Mouse (Mus musculus) CD4-positive, CD25-positive, alpha-beta regulatory T cell, adult 4 months (primary cell): ENCODE measurements around the gene St6galnac5. TPM values are rescaled to one million over a fixed set of nuclear protein-coding genes. Genes with fewer than 3 reads are reported as not detected.

Source experiments
- ATAC-seq: one replicate; pipeline ENCODE4 v1.8.0; 2017
- polyA plus RNA-seq, 2 experiments: library from polyadenylated mRNA; unstranded; fragments of 100-300 nt; shearing (Covaris generic); gene quantifications; one replicate each; pipeline ENCODE4 v1.2.1; 2017

St6galnac5 gene
- not detected for polyA plus RNA-seq

DNA sequence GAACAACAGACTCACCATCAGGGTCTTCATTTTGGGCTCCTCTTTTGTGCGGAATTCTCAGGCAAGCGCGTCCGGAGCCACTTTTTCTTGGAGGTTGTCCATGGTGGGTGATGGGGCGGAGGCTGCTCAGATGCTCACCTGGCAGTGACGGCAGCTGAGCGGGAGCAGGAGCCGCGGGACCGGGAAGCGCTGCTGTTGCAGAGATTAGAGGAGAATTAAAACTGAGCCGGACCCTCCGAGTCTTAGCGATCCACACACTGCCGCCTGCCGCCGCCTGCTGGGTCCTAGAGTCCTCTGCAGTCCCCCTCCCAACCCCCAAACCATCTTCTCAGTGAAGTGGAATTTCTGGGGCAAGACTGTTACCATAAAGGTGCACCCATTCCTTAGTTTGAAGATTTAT lies at the start of gene St6galnac5:
Gene St6galnac5, minus strand, starts transcription at position 259 of the 400 bp plus-strand sequence.
- peak; percentile 34 for ATAC-seq

DNA sequence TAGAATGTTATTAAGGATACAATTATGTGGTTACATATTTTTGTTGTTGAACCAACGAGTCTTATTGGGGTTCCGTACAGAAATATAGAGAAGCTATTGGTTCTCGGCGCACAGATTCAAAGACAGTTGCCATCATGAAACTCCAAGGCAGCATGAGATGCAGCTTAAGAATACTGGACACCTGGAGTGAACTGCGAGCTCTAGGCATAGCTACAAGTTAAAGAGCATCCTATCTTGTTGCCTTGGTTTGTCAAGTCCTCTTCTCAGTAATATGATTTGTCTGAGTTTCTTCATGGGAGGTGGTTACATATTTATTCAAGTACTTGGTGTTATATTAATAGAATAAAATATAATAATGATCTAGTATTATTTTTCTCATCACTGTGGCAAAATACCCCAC lies 48.7 kb upstream of the St6galnac5 start:
- no peak for ATAC-seq

DNA sequence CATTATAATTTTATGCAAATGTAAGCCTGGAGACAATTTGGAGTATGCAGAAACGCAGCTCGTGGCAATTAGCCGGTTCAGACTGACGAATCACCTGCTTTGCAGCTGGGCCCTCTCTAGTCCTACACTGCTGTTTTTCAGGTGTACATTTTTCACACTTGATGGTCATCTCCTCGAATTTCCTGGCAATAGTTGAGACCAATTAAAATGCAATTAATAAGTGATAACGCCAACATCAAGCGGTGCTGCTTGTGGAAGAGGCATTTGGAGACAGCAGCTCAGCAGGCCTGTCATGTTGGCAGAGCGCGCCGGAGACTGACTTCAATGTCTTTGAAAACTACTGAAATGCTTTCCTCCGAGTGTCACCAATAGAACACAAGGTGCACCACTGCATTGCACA lies 42.0 kb upstream of the St6galnac5 start:
- no peak for ATAC-seq

DNA sequence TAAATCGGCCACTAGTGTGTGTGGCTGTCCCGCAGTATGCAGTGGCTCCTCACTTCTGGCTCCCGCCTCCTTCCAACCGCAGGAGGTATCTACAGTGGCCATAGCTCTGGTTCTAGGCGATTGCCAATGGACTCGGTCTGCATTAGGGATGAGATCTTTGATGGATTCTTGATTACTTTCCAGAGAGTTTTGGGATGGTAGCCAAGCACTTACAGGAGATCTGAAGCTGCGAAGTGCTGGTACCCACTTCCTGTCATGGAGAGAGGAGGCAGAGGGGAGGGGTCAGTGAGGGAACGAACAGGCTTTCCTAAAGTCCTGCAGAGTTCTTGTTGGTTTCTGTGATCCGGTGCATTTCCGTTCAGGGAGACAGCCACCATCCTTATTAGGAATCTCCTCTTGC lies 36.0 kb upstream of the St6galnac5 start:
- ATAC-seq = no peak

DNA sequence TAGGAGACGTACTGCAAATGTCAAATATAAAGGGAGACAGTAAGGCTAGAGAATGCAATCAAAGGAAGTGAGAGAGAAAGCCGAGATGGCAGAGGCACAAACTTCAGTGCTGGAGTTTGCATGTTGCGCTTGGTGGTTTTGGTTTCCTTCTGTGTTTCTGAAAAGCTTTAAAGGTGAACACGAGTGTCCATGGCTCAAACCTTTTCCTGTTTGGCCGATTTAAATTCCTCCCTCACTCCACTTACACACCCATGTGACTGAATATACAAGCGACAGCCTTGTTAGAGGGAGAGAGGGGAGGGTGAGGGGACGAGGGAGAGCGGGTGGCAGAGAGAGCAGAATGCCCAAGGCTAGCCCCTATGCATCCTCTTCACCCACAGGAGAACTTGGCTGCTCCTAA lies 34.3 kb upstream of the St6galnac5 start:
- no peak for ATAC-seq

DNA sequence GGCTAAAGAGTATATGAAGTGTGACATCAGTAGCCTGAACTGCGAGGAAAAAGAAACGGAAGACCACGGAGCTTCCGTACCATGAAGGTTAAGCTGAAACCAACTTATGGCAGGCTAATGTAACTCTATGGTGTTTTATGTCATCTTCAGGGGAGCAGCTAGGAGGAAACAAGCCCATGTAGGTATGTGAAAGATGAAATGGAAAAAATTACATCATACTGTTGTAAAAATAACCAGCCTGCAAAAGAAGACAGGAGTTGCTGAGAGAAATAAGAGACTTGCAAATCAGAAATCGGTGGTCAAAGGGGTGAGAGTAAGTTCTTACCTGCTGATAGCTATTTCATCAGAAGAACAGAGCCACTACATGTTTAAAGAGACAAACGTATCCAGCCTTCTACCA lies 24.8 kb upstream of the St6galnac5 start:
- ATAC-seq = no peak

DNA sequence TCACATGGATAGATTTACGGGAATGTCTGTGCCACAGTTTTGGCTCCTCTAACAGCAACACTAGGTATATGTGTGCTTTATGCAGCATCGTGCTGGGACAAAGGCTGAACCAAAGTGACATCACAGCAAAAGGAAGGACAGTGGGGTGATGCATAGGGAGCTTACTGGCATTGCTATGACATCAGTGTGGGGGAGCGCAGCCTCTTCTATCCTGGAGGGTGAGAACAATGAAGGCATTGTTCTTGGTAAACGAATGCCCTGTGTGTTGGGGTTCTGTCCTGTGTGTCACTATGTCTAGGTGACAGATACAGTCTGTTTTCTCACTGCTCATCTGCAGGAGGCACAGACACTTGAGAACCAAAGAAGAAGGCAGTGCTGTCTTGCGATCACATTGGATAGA lies 16.9 kb upstream of the St6galnac5 start:
- ATAC-seq = no peak

DNA sequence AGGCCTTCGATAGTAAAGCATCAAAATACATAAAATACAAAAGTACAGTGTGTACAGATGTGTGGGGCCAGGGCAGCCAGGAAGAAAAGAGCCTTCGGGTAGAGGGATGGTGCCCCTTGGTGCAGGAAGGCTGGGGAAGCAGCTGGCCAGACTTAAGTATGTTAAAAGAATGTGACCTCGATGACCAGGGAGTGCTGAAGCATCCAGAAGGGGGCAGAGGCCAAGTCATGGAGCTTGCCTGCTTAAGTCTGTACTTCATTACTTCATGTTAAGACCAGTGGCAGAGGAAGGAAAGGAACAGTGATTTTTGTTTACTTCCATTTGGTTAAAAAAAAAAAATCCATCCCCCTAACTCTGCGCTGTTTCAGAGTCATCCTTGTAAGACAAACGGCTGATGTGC lies 16.1 kb upstream of the St6galnac5 start:
- no peak for ATAC-seq

DNA sequence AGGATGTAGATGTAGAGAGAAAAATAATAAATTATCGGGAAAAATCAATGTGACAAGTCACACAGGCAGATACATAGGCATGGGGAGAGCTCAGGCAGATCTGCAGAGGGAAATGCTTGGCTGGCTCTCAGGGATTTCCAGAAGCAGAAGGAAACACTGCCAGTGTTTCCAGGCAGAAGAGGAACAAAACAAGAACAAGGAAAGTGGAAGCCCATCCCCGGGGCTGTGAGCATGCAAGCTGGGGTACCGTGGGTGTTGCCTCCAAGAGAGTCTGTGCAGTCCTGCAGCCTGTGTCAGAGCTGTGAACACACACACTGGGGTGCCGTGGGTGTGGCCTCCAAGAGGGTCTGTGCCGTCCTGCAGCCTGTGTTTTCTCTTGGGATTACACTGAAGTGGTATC lies 11.6 kb upstream of the St6galnac5 start:
- ATAC-seq = no peak

DNA sequence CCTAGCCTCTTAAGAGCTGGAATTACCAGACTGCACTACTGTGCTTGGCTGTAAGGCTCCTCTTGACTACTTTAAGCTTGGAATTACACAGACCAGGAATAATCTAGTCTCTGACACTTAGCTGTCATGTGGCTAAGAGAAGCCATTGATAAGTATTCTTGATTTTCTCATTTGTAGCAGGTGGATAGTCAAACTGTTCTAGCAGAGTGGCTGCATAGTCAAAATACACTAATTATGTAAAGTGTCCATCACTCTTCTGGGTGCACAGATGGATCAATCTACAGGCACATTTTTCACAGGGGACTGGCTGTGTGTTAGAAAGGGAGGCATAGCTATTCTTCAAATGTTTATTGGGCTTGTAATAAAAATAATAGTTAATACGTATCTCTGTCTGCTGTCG lies 8.7 kb upstream of the St6galnac5 start:
- ATAC-seq = no peak

DNA sequence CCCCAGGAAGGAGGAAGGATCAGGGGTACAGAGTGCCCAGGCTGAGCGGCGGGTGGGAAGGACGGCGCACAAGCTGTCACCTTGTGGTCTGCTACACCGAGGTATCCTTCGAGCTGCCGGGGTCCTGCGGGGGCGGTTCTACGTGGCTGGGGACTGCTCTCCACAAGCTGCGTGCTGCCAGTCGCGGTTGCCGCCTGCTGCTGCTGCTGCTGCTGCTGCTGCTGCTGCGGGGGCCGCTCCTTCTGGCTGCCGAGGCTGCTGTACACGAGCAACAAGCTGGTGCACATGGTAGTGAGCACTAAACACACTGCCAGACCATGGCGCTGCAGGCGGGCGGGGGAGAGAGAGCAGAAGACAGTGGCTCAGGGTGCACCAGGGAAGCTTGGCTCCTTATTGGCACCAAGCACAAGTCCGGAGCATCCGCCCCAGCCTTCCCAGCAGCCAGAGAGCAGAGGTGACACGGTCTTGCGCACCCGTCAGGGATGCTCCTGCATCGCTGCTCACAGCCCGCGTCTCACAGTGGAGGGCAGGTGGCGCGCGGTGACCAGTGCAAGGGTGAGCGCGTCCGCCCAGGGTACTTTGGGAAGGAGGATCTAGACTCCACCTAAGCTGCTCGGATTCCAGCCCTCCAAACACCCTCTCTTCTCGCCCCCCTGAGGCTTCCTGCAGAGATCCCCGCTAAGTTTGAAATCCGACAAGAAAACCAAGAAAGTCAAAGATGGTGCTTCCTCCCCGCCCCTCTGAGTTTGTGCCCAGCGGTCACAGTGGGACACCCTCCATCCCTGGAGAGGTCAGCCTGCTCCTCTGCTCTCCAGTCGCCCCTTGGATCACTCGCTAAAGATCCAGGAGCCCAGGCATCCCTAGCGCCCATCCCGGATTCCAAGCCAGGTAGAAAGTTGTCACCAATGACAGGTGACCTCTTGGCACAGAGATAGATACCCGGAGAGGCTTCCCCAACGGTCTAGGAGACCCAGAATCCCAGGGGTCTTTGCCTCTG lies 770 bp downstream of the St6galnac5 start:
- ATAC-seq = peak; percentile 54

DNA sequence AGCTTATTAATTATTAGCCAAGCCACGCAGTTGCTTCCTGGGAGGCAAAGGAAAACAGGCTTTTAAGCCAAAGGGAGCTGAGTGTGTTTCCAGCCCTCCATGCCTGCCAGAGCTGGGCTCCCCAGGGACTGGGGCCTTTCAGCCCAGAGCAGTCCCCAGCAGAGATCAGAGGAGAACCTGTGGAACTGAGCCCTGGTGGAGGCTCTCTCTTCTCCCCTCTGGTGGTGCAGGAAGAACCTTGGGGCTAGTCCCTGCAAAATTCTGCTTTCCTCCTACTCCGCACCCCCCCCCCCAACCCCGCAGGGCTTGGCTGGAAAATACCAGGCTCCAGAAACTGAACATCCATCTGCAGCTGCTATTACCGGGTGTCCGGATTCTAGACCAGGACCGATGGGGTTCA lies 1.6 kb downstream of the St6galnac5 start:
- no peak for ATAC-seq

DNA sequence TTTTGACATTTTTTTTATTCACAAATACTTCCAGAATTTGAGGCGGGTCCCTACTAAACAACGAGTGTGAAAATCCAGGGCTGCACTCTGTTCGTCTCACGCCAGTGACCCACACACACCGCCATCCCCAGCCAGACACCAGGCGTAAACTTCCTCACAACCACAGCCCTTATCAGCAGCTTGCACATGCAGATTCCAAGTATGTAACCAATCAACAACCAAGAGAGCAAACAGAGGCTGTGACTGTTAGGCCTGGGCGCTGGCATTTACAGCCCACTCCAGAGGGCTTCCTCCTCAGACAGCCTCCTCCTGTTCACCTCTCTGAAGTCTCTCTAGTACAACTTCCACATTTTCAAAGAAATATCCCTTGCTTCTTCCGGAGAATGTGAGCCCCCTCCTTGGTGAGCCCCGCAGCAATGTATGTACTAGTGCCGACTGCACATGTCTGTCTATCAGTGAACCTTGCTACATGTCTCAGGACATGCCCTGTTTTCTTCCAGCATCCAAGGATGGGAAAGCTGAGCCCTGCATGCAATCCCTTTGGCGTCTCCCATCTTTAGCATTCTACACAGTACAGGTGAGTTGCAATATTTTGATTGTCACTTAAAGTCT lies 2.5 kb downstream of the St6galnac5 start:
- ATAC-seq = no peak

DNA sequence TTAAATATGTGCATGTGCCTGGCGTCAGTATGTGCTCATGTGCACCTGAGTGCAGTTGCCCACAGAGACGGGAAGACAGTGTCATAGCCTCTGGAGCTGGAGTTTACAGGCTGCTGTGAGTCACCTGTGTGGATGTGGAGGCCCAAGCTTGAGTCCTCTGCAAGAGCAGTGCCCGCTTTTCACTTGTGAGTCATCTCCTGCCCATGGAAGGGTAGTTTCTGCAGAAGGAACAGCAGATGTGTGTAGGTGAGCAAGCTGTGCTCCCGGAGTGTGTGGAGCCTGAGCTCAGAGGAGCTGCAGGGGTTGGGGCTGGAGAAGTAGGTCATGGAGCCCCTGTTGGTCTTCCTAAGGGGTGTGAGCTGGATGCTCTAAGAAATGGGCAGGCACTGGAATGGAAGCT lies 10.7 kb downstream of the St6galnac5 start:
- no peak for ATAC-seq

DNA sequence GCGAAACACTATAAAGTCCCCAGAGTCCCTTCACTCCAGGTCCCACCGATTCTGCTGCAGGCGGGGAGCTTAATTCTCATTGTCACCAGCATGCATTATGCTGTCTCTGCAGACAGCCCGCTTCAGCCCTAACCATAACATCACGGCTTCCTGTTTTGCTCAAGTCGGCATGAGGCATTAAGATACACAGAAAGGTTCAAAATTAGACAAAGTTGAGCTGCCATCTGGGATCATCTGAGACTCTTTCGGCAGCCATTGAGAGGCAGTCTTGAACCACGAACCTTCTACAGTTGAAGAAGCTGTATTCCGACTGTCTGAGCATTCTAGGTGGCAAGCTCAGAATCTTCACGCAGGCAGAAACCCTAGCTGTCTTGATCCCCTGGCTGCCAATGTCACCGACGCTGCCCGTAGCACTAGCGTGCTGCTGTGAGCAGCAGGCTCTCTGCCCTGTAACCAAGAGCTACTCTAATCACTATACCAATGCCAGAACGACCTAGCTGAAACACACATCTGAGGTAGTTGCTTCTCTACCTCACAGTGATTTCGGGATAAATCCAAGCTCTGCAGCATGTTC lies 12.2 kb downstream of the St6galnac5 start:
- ATAC-seq = peak; percentile 92

DNA sequence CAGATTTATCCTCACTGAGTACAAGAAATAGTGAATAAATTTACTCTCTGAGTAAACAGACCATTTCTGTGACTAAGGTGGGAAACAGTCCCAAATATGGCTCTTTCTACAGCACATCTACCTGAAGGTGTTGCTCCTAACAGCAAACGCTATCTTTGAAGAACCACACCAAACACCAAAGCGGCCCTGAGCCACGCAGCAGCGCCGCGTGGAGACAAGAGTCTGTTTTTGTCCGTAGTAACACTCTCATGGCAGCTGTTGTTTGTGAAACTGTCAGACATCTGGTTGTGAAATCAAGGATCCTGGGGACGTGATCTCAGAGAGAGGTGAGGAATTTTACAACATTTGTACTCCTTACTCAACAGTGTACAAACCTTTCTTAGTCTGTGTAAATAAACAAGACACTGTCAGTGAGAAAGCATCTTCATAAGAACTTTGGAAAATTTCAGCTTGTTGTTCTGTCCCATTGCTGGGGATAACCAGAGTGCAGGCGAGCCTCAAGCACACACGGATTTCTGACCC lies 20.1 kb downstream of the St6galnac5 start:
- ATAC-seq = no peak

DNA sequence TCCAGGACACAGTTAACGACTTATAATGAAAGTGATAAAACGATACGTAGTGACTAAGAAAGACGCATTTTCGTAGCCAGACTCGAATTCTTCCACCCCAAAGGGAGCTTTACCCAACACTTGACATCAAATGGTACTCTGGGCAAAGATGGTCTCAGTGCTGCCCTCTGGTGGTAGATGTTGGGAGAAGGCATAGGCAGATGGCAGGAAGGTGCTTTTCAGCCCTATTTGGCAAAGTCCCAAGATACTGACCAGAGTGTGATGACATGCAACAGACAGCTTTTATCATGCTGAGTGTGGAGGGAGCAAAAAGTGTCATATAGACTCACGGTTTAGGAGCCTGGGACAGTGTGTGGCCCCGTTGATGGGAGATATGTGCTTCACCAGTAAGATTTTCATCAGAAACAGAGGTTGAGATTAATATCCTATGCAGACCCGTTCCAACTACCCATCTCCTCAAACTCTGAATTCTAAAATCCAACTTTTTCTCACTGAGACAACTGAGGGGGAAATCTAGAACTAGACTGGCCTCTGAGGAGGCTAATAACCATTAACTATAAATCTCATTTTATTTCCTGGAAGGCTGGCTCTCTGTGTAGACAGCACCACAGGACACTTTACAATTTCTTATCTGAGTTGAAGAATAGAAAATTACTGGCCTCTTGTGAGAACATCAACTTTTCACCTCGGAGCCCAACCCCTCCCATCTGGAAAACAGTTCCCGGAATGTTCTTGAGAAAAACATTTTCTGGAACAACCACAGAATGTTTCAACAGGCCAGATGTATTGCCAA lies 23.5 kb downstream of the St6galnac5 start:
- ATAC-seq = peak; percentile 72

DNA sequence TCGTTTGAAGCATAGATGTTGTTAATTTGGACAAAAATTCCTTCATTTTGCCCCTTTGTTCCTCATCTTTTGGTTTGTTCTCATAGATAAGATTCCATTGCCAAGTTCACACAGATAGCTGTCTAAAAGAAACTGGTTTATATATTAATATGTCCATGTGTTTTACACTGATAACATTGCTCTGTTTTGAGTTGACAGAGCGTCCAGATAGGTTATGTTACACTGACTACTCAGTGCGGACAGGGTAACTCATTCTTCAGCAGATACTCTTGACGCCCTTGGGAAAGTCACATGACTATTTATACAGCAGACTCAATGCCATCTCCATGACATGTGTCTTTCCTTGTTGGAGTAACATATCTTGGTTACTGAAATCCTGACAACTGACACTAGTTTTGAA lies 25.3 kb downstream of the St6galnac5 start:
- ATAC-seq = no peak

DNA sequence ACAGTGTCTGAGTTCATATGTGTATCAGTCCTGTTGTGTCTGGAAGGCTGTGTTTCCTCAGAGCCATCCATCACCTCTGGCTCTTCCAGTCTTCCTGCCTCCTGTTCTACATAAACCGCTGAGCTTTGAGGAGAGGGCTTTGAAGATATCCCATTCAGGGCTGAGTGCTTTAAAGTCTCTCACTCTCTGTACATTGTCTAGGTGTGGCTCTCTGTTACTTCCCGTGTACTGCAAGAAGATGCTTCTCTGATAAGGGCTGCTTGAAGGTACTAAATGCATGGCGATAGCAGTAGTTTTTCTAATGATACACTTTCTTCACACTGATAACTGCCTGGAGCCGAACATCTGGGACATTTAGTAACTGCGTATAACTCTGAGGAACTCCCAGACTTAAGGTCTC lies 26.0 kb downstream of the St6galnac5 start:
- peak; percentile 63 for ATAC-seq

DNA sequence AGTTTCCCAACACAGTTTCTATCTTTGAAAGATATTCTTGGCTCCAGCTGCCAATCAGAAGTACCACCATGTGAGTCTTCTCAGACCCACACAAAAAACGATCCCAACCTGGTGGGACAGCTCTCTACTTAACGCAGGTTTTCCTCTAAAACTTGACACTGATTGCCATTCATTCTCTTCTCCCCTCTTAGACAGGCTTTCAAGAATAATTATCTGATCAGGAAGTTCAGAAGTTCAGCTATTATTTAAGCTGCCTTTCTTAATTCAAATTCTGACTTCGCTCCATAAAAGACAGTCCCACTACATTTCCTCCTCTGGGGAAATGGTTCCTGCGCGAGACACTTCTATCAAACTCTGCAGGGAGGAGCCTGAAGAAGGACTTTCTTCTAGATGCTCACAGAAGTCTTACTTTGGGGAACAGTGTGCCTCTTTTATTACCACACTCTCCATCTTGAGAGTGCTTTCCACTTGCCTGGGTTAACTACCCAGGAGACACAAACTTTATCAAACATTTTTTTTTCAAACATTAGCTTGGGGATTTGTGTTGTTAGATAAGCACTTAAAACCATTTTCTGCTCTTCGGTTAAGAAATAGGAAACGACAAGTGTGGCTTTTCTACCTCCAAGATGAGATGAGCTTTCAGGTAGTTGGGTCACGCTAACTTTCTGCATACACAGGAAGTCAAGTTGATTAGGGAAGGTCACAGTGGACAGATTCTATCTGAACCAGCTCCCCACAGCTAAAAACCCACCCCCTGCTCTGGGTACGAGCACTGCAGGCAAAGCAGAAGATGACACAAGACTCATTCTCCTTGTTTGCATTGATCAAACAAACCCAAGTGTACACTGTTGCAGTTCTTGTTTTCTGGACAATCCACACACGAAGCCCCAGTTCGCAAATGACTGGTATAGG lies 30.2 kb downstream of the St6galnac5 start:
- peak; percentile 47 for ATAC-seq

DNA sequence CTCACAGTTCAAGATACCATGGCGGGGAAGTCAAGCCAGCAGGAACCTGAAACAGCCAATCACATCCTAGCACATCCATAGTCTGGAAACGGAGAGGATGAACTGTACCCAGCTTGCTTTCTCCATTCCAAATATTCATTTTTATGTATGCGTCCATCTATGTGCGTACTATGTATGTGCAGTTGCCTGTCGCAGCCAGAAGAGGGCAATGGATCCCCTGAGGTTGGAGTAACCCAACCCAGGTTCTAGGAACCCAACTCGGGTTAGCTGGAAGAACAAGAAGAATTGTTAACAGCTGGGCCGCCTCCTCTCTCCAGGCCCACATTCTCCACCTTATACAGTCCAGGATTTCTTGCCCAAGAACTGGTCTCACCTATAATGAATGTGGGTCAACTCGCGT lies 31.1 kb downstream of the St6galnac5 start:
- no peak for ATAC-seq
